Mouse (Mus musculus) naive thymus-derived CD4-positive, alpha-beta T cell, adult 2 months (primary cell): Measurements from ENCODE around the gene Adamts16.
A peak's percentile ranks its signal among the peaks of the same experiment; 100 is the strongest.
"Not testable (repeated sequence)": the region's sequence is repeated elsewhere in the genome, so short reads cannot be mapped to it uniquely, and the experiment has no call there.

Experiments used
- DNase-seq: peaks from one replicate; pipeline ENCODE4 v3.0.0-alpha.2; 2011; ENCODE audit warnings: low read depth

The Adamts16 gene

GRCm38 (mm10) chr13:70841421-70841904 lies at the start of gene Adamts16:
Adamts16 (minus strand) TSS chr13:70841811.
- DNase-seq: no peak

- DNase-seq: no peak
Measured at GRCm38 (mm10) chr13:70887136-70887535, 45.5 kb upstream of the Adamts16 start.

- DNase-seq: no peak
Measured at GRCm38 (mm10) chr13:70885006-70885405, 43.4 kb upstream of the Adamts16 start.

- DNase-seq: no peak
Measured at GRCm38 (mm10) chr13:70883891-70884890, 42.6 kb upstream of the Adamts16 start.

- not testable (repeated sequence) for DNase-seq
Measured at GRCm38 (mm10) chr13:70879971-70880370, 38.4 kb upstream of the Adamts16 start.

- no peak for DNase-seq
Measured at GRCm38 (mm10) chr13:70877550-70877913, 35.9 kb upstream of the Adamts16 start.

GRCm38 (mm10) chr13:70876648-70877549 lies 35.3 kb upstream of the Adamts16 start:
- no peak for DNase-seq

- DNase-seq: no peak
Measured at GRCm38 (mm10) chr13:70875411-70875949, 33.9 kb upstream of the Adamts16 start.

- no peak for DNase-seq
Measured at GRCm38 (mm10) chr13:70874741-70875140, 33.1 kb upstream of the Adamts16 start.

- not testable (repeated sequence) for DNase-seq
Measured at GRCm38 (mm10) chr13:70873851-70874250, 32.2 kb upstream of the Adamts16 start.

- DNase-seq: no peak
Measured at GRCm38 (mm10) chr13:70871049-70871448, 29.4 kb upstream of the Adamts16 start.

- DNase-seq: no peak
Measured at GRCm38 (mm10) chr13:70866971-70867625, 25.5 kb upstream of the Adamts16 start.

GRCm38 (mm10) chr13:70865867-70866266 lies 24.3 kb upstream of the Adamts16 start:
- no peak for DNase-seq

- no peak for DNase-seq
Measured at GRCm38 (mm10) chr13:70862162-70862908, 20.7 kb upstream of the Adamts16 start.

- no peak for DNase-seq
Measured at GRCm38 (mm10) chr13:70853601-70854000, 12.0 kb upstream of the Adamts16 start.

GRCm38 (mm10) chr13:70846933-70847332 lies 5.3 kb upstream of the Adamts16 start:
- DNase-seq: no peak

GRCm38 (mm10) chr13:70845526-70845925 lies 3.9 kb upstream of the Adamts16 start:
- DNase-seq: no peak

GRCm38 (mm10) chr13:70842126-70842525 lies 515 bp upstream of the Adamts16 start:
- no peak for DNase-seq

- DNase-seq: peak; percentile 5
Measured at GRCm38 (mm10) chr13:70840161-70840560, 1.4 kb downstream of the Adamts16 start.

GRCm38 (mm10) chr13:70837571-70837970 lies 4.0 kb downstream of the Adamts16 start:
- DNase-seq: no peak

GRCm38 (mm10) chr13:70836246-70836645 lies 5.4 kb downstream of the Adamts16 start:
- DNase-seq: no peak
